Mouse (Mus musculus) cerebellum, postnatal 10 days (tissue): ENCODE results near the gene Pcdh15.
A peak's percentile ranks its signal among the peaks of the same experiment; 100 is the strongest.

Source experiments
- DNase-seq, 2 experiments: peaks; one replicate each; pipeline ENCODE4 v3.0.0; 2021; ENCODE audit warnings: mixed read lengths in 2 of 2

Pcdh15 gene

GRCm38 (mm10) chr10:73098966-73099845 is at the start of gene Pcdh15:
Gene Pcdh15, plus strand, starts transcription at chr10:73099342.
- DNase-seq = peak; percentile 49 to 50

GRCm38 (mm10) chr10:73052074-73052473 is 47.1 kb upstream of the Pcdh15 start:
- no peak for DNase-seq

GRCm38 (mm10) chr10:73059726-73060230 is 39.4 kb upstream of the Pcdh15 start:
- DNase-seq = peak; percentile 18 to 25

GRCm38 (mm10) chr10:73086703-73087102 is 12.4 kb upstream of the Pcdh15 start:
- no peak for DNase-seq

DNA sequence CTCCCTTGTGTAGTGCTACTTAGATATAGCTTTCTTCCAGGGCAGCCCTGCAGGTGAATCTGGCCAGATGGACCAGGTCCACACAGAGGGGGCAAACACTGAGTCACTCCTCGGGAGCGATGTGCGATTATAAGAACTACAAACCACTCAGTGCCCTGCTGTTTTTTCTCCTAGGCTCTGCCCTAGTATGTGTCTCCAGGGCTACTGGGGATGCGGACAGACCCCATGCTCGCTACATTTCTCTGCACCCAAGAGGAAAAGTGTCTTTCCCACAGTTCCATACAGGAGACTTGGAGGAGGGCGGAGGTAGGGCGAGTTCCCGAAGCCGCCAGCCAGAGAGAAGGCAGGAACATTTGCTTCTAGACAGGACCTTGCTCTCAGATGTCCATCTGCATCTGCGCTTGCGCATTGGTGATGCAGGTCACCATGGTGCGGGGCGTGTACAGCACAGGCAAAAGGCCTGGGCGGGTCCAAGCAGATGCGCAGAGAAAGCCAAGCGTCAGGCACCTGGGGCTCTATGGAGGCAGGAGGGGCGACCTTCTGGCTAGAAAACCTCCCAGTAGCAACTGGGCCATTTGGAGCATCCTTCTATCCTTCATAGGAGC is 2.5 kb upstream of the Pcdh15 start:
- peak; percentile 79 to 88 for DNase-seq

DNA sequence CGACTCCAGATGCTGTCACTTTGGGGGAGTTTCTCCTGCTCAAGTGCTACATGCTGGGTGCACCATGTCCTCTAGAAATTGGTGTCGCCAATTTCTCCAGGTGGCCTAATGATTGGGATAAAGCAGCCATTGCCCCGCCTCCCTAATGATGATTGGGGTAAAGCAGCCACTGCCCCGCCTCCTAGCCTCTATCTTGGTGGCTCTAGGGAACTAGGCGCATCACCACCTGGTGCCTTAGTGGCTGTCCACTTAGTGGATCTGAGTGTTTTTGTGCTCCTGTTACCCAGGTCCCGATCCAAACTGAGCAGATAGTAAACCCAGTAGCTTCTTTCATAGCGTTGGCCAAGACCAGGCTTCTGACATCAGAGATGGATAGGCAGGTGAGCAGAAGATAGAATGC is 2.0 kb upstream of the Pcdh15 start:
- peak; percentile 72 for DNase-seq

DNA sequence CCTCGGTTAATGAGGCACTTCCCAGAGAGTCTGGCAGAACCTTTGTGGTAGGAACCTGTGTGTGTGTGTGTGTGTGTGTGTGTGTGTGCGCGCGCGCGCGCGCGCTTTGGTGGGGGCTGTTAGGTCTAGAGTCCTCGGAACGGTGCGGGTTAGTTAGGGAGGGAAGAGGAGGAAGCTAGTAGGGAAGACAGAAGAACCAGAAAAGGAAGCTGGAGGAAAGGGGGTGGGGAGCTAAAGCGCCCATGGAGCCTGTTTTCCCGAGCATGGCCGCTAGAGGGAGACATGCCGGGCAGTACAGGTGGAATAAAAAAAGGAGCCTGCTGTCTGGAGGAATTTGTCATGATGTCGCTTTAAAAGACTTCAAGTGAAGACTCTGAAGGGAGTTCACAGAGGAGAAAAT is 1.2 kb upstream of the Pcdh15 start:
- DNase-seq = peak; percentile 92 to 93

DNA sequence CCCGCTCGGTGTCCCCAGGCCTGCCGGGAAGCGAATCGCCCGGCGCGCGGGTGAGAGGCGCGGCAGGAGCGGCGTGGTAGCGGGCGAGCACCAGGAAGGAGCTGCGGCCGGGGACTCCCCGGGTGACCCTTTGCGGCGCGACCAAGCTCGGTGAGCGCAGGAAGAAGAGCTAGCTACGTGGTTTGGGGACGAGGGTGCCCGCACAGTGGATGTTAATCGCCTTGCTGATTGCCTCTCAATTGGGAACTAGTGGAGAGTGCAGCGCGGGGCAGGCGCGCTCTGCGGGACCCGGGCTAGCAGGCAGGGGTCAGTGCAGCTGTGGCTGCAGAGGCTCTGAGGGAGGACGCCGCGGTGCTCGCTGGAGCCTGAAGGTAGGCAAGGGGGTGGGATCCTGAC is 702 bp downstream of the Pcdh15 start:
- peak; percentile 28 to 32 for DNase-seq

DNA sequence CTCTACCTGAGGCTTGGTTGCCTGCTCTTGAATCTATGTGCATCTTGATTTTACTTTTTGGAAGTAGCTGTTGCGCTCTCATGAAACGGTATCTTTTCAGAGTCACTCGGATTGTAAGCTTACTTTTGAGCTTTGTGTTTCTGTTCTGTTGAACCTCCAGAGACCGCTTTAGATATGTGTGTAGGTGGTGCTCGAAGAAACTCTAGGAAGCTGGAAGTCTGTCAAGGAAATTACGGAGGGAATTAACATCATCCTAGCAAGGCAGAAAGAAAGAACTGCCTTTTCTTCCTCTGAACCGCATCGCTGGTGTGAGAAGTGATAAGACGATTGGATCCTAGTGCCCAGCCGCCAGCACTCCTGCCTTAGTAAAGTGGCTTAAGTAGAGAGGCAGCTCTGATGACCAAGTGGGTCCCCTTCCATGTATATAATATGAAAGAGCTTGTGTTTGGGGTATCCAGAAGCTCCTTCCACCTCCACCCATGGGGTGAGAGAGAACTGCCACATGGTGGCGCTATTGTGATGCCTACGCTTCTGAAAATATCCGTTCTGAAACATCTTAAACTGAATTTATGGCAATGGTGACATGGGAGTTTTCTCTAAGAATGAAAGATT is 4.3 kb downstream of the Pcdh15 start:
- peak; percentile 40 to 54 for DNase-seq

GRCm38 (mm10) chr10:73105893-73106292 is 6.8 kb downstream of the Pcdh15 start:
- DNase-seq = peak; percentile 67 to 76

GRCm38 (mm10) chr10:73137985-73138384 is 38.8 kb downstream of the Pcdh15 start:
- no peak for DNase-seq

- no peak for DNase-seq
Measured at GRCm38 (mm10) chr10:73147543-73147942, 48.4 kb downstream of the Pcdh15 start.

DNA sequence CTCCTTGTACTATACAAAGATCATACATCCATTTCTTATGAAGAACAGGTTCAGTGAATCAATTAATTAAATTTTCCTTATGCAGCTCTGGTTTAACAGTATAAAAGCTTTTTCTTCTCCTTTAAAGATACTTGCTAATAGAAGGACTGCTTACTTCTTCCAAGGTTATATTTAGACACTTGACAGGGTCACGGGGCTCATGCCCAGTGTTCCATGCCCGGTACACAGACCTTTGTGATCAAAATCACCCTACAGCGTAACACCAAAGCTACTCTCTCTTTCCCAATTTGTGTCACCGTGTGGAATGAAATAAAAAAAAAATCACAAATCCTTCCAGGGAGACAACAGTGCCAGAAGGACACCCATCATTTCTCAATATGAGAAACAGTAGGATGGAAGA is 48.8 kb downstream of the Pcdh15 start:
- DNase-seq = no peak

DNA sequence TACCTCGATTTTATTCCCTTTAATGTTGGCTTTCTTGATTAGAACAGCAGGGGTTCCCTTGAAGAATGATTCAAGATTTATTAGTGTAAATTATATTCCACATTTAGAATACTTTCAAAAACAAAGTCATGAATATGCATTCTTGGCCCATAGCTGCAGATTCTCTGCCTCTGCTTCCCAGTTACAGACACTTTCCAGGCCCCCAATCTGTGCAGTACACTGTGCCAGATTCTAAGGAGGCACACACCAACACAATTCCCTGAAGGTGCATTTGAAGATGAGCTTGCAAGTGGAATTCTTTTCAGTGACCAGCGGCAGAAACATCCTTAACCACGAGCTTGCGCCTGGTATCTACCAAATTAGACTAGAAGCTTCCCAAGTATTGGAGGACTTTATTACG is 55.4 kb downstream of the Pcdh15 start:
- DNase-seq = peak; percentile 2 to 4

- no peak for DNase-seq
Measured at GRCm38 (mm10) chr10:73161757-73162156, 62.6 kb downstream of the Pcdh15 start.

DNA sequence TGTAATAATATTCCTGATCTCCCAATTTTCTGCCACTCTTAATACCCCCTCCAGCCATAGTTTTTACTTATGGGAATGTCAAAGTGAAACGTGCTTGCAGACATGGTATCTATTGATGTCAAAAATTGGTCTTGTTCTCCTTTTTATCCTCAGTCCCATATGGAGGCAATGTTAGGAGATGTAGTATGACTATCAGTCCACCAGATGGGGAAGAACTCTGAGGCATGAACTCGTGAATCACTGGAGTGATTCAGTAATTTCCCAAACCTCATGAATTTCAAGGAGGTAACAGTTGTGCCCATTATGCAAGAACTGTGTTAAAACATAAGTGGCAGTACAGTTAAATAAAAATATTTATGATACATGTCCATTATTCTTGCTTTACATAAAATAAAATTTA is 116.9 kb downstream of the Pcdh15 start:
- no peak for DNase-seq

GRCm38 (mm10) chr10:73242294-73242693 is 143.2 kb downstream of the Pcdh15 start:
- DNase-seq = no peak

DNA sequence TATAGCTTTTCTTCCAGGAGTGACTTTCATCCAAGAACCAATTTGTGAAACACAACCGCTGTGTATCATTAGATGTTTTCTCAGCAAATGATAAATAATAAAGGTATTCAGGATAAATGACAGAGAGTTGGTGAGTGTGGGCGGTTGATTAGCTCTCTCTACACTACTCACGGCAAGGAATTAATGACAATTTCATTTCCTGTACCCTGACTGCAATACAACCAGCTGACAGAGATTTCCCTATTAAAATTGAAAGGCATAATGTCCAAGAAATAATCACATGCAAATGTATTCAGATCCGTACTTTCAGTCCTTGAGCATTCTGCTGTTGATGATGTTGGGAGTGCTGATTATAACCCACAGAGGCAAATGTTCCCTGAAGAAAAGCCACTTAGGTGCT is 181.3 kb downstream of the Pcdh15 start:
- DNase-seq = no peak

DNA sequence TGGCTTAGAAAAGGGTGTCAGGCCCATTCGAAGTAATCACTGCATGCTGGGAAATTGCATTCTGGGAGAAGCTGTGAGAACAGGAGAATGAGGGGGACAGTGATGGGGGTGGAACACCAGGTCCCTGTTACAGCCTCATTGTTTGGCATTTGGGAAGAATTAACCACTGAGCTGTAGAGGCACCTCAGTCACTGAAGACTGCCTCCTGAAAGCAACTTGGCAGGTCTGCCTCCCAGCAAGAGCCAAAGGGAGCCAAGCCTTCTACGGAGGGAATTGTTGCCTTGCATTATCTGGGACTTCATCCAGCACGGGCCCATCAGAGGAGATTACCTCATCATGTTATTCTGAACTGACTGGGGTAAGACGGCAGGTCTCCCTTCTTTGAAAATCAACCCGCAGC is 197.3 kb downstream of the Pcdh15 start:
- peak; percentile 68 to 80 for DNase-seq

DNA sequence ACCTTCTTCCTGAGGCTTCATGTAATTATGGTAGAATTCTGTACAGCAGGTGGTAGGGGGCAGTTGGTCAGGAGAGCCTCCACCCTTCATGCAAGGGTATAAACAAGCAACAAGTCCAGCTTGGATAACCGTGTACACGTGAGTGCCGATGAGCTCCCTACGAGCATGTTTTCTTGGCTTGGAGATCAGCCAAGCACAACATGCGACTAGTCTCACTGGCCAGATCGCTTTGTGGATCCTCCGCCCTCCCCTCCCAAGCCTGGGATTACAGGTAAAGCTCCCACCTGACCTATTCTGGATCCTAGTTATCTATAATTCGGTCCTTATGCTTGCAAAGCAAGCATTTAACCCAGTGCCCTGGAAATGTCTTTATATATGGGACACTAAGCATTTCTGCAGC is 202.8 kb downstream of the Pcdh15 start:
- DNase-seq = peak; percentile 47 to 56

- DNase-seq = no peak
Measured at GRCm38 (mm10) chr10:73306677-73307076, 207.5 kb downstream of the Pcdh15 start.

- DNase-seq = no peak
Measured at GRCm38 (mm10) chr10:73326861-73327260, 227.7 kb downstream of the Pcdh15 start.

- DNase-seq = no peak
Measured at GRCm38 (mm10) chr10:73333426-73333825, 234.3 kb downstream of the Pcdh15 start.

DNA sequence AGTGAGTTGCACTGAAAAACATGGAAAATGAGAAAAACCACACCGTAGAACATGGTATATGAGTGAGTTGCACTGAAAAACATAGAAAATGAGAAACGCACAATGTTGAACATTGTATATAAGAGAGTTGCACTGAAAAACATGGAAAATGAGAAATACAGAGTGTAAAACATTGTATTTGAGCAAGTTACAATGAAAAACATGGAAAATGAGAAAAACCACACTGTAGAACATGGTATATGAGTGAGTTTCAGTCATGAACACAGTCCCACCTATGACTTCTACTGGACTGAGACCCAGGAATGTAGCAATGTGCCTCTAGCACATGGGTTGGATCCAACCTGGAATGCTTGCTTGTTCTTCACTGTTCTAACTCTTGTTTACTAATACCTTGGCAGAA is 279.9 kb downstream of the Pcdh15 start:
- DNase-seq = no peak
